Mouse (Mus musculus): Measurements from ENCODE around the gene Gfpt2.

Gfpt2 gene

DNA sequence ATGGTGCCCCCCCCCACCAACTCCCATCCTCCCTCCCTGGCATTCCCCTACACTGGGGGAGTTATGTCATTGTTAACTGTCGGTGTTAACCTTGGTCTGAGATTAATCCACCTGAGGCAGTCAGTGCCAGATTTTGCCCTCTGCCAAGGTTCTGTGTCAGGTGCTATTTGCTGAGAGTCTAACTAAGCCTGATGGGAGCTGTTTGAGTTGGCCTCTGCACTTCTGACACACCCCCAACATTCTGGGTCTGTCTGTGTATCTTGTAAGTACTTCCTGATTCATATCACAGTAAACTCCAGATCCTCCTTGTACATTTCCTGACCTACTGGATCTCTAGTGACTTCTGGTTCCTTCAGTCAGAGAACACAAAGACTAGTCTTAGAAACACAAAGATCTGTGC is 46.7 kb downstream of the Gfpt2 start:
- DNase-seq (ENCODE audit: low spot score), result peak; percentile 50

DNA sequence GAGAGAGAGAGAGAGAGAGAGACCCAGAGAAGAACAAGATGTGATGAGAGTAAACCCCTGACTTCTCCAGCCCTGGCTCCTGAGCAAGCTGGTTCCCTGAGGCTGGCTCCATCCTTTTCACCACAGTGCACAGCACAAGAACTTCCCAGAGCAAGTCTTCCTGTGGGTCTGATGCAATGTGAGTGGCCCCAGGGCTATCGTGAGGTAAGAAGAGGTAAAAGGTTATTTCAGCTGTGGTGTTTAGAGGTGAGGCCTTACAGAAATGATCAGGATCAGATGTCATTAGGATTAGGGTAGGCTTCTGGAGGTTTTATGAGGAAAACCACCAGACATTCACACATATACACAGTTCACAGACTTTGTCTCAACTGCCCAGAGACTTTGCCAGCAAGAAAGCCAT is 47.9 kb downstream of the Gfpt2 start:
- no peak for DNase-seq (ENCODE audit: low spot score)

DNA sequence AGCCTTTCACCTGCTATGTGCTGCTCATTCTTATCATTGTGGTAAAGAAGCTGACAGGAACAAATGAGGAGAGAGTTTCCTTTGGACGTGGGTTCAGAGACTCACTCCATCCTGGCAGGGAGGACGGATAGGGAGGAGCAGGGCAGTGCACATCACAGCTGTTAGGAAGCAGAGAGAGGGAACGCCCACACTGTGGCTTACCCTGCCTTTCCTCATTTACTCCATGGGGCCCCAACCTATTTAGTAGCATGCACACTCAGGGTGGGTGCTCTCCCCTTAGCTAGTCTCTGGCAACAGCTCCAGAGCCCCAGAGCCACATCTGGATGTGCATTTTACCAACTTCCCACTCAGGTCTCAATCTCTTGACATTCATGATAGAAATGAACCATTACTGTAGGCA is 48.7 kb downstream of the Gfpt2 start:
- DNase-seq (ENCODE audit: low spot score), result no peak

DNA sequence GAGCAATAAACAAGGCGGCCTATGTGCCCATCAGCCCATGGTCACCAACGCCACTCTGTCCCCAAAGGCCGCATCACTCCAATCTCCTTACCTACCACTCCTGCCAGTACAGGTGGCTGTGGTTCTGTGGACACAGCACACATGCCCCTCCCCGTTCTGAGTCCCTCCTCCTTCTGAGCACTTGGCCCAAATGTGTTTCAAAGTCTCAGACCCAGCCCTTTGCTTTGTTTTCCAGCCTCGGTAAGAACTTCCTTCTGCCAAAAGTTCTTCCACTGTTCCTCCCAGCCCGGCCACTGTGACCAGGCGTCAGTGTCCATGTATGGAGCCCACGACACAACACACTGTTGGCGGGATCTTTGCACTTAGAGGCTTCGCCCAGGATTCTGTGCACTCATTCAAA is 50.3 kb downstream of the Gfpt2 start:
- no peak for DNase-seq (ENCODE audit: low spot score)

DNA sequence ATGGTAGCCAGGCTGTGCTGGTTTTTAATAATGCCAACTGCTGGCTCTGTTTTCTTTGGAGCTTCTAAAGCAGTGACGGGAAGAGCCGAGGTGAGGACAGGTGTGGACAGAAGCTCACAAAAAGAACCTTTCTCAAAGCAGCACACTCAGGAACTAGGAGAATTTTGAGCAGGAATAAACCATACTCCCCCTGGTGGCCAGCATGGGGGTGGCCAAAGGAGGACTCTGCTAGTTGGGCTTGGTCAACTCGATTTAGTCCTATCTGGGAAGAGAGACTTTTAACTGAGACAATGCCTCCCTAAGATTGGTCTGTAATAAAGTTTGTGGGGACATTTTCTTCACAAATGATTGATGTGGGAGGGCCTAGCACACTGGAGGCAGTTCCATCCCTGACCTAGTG is 51.0 kb downstream of the Gfpt2 start:
- DNase-seq (ENCODE audit: low spot score), result peak; percentile 75

DNA sequence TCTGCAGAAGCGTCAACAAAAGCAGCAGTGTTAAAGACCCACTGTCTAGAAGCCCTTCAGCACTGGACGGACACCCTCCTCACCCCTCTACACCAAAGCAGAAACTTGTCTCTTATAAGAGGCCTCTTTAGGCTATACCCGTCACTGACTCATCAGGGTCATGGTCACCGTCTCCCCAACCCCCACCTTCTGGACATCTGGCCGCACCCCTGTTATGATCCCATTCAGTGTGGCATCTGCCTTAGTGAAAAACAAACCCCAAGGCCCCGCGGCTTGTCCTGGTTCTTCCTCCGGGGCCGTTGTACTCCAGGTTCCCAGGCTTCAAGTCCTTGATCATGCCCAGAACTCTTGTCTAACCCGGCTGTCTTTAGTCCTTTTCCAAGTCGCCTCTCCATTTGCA is 52.0 kb downstream of the Gfpt2 start:
- DNase-seq (ENCODE audit: low spot score), result no peak

DNA sequence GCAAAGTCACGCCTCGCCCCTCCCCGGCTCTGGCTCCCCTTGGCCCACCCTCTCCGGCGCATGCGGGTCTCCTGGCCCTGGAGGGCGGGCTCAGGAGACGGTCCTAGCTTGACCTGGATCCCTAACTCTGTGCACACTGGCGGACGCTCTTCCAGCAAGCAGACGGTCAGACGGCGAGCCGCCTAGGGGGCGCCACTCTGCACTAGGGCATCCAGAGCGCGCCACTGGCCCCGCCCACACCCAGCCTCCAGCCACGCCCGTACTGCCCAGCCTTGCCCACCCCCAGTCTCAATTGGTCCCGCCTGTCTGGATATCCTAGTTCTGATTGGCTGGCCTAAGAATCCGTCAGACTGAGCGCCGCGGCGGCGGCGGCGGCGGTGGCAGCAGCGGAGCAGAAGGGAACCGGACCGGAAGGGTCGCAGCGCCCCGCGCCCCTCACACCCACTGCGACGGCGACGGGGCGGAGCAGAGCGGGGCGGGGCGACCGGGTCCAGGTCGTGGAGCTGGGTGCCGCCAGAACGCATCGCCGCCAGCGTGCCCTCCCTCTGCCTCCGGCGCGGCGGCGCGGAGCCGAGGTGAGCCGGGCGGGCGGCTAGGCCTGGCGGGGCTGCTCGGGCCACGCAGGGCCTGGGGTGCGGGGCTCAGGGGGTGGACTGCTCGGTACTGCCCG is 52.6 kb downstream of the Gfpt2 start, which contains the start of gene Mapk9:
Gene Mapk9, plus strand, starts transcription at position 351 of the 670 bp plus-strand sequence.
- peak; percentile 98 for DNase-seq (ENCODE audit: low spot score)

DNA sequence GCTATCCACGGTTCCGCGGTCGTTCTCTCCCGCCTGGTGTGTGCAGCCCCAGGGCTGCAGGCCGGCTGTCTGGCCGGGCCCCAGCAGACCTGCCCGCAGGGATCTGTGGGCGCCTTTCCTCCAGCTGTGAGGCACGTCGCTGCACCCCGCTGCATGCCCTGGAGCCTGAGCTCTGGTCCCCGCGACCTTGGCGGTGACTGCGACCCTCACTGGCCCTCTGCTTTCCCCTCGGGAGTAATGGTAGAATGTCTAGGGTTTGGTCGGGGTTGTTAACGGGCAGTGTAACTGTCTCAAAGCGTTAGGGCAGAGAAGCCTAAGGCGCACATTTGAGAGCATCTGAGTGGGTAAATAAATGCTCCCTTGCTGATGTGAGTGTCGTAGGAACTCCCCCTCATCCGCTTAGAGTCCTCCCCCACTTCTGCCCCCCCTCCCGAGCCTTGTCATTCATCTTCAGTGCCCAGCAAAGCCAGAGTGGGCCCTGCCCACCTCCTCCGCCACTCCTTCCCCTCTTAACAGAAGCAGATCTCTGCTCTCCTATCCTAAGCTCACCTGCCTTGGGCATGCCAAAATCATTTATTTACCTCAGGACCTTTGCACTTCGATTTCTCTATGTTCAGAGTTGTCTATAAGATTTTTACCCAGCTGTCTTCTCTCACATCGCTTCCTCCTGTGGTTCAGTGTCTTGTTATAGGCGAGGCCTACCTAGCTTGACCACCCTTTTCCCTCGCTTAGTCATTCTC is 53.3 kb downstream of the Gfpt2 start:
- peak; percentile 22 for DNase-seq (ENCODE audit: low spot score)

DNA sequence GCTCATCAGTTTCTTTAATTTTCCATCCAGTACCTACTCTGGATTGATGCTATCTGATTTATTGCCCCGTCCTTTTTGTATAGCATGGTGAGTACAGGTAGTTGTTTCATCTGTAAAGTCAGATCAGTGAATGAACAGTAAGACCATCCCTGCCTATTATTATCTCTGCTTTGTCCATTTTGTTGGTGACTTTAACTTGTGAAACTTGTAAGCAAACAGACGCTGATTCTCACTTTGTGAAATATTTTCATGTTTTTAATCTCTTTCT is 53.8 kb downstream of the Gfpt2 start:
- no peak for DNase-seq (ENCODE audit: low spot score)

DNA sequence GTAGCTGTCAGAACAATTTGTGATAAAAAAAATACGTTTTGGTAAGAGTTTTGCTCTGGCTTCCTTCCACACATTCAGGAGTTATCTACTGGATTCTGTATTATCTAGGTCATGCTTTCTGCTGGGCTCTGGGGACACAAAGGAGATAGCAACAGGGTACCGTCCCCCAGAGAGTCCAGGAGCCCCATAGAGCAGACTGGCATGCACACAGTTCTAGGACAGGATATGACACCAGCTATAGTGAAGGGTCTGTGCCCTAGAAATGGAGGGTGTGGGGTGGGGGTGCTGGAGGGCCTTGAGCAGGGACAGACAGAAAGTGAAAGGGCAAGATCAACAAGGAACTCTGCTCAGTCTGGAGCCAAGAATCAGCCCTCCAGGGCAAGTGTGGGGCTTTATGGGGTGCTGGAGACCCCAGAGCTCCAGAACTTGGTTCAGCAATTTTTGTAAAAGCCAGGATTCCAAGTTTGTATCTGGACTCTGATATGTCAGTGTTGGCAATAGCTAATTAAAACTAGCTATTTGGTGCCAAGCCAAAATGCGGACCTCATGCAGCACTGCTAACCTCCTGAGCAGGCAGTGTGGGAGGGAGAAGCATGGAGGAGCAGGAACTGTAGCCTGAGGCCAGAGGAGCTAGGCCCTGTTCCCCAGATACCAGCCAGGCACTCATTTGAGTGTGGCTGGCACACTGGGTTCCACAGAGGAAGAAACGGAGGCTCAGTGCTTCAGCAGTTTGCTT is 54.3 kb downstream of the Gfpt2 start:
- DNase-seq (ENCODE audit: low spot score), result no peak

DNA sequence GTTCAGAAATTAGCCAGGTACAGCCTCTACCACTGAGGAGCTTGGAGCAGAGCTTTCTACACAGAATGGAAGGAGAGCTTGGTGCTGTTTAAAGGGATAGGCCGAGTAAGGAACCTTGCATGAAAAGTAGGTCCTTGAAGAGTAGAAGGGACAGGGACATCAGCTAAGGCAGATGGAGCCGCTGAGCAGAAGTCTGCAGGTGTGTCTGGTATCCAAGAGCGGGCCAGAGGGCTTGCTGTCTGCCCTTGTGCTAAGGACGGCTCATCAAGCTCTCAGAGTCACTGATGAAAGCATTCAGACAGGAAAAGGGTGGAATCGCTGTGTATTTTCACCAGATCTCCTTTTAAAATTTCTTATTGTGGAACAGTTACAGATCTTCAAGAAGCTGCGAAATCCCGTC is 56.4 kb downstream of the Gfpt2 start:
- DNase-seq (ENCODE audit: low spot score), result no peak

DNA sequence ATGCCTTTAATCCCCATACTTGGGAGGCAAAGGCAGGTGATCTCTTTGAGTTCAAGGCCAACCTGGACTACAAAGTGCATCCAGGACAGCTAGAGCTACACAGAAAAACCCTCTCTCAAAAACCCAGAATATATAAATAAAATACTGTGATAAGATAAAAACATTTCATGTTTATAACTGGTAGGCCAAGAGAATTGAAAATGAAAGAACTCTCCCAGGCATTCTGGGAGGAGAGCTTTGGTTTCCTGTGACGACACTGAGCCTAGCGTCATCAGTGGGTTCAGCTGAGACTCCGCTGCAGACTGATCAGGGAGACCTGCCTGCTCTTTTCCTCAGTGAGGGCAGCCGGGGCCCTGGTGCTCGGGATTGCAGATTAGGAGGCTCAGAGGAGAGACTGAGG is 61.2 kb downstream of the Gfpt2 start:
- no peak for DNase-seq (ENCODE audit: low spot score)

DNA sequence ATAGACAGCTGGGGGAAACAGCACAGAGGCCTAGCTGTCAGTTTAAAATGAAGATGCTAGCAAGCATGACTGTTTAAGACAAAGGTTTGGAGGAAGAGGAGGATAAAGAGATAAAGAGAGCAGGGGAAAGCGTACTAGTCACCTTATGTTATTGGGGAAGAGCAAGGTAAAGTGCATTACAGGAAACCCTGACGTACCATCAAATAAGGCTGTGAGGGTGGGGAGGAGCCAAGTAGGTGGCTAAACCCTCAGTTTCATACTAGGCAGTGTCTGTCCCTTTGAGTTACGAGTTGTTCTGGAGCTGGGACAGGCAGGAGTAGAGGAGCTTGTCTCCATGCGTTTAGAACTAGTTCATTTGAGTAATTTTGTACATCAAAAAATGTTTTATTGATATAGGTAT is 67.2 kb downstream of the Gfpt2 start:
- DNase-seq (ENCODE audit: low spot score), result no peak

DNA sequence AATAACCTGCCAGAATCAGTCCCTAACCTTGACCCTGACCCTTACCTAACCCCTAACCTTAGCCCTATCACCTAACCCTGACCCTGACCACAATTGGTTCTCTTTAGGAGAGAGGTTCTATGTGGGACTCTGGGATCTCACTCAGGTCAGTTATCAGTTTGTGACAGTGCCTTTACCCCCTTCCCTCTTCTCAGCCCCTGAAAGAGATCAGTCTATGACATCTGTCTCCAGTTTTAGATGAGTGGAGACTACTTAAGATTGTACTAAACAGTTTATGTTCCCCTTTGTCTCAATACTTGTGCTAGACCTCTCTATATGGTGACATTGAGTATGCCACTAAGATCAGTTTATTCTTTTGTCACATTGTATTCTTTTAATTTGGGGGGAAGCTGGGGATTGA is 69.9 kb downstream of the Gfpt2 start:
- DNase-seq (ENCODE audit: low spot score), result no peak

DNA sequence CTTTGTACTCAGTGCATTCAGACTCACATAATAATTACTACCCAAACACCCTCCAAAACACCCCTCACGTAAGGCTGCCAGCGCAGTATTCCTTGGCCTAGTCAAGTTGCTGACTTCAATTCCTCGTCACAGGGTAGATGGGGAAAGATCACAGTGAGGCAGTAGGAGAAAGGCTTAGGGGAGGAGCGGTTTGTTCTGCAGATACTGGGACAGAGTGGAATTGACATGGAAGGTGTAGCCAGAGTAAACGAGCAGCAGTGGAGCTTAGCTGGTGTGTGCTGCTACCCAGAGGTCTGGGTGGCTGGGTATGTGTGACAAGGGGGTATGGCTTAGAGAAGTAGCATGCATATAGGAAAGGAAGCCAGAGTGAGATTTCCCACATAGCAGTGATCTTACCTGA is 73.3 kb downstream of the Gfpt2 start:
- DNase-seq (ENCODE audit: low spot score), result no peak

DNA sequence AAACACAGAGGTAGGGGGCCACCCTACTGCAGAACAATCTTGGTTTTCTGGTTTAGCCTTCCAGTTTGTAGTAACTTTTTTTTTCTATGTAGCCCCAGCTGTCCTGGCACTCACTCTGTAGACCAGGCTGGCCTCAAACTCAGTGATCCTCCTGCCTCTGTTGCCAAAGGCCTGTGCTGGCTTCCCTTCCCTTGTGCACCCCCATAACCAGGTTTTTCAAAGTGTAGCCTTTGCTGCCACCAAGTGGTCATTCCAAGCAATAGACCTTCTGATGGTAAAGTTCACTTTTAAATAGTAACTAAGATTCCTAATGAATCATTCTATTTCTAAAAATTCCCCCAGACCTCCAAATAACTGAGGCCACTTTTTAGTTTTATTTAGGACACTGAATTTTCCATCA is 75.8 kb downstream of the Gfpt2 start:
- peak; percentile 55 for DNase-seq (ENCODE audit: low spot score)

DNA sequence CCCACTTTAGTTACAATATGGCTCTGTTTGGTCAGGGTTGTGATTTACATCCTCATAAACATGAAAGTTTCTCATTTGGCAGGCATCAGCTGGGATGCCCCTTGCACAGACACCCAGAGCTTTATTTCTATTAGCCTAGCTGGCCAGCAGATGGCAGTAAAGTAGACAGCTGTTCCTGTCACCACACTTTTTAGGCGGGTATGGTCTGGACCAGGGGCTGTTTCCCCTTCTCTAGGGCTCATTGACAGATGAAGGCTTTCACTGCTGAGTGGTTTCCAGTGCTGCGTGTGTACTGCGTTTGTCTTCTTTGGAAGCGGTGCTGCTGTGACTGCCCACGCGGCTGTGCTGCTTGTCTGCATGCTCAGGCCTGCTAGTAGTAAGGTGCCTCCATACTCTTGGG is 77.9 kb downstream of the Gfpt2 start:
- peak; percentile 17 for DNase-seq (ENCODE audit: low spot score)

DNA sequence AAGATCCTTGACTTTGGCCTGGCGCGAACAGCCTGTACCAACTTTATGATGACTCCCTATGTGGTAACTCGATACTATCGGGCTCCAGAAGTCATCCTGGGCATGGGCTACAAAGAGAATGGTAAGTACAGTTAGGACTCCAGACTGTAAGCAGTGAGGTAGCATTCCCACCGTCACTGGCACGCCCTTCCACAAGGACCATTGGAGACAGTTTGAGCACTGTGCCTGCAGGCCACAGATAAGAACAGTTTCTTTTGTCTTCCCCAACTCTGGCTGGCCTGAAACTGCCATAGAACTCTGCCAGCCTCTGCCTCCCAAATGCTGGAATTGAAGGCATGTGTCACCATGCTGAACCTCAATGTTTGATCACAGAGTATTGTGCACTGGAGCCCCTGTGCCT is 78.8 kb downstream of the Gfpt2 start:
- DNase-seq (ENCODE audit: low spot score), result no peak

DNA sequence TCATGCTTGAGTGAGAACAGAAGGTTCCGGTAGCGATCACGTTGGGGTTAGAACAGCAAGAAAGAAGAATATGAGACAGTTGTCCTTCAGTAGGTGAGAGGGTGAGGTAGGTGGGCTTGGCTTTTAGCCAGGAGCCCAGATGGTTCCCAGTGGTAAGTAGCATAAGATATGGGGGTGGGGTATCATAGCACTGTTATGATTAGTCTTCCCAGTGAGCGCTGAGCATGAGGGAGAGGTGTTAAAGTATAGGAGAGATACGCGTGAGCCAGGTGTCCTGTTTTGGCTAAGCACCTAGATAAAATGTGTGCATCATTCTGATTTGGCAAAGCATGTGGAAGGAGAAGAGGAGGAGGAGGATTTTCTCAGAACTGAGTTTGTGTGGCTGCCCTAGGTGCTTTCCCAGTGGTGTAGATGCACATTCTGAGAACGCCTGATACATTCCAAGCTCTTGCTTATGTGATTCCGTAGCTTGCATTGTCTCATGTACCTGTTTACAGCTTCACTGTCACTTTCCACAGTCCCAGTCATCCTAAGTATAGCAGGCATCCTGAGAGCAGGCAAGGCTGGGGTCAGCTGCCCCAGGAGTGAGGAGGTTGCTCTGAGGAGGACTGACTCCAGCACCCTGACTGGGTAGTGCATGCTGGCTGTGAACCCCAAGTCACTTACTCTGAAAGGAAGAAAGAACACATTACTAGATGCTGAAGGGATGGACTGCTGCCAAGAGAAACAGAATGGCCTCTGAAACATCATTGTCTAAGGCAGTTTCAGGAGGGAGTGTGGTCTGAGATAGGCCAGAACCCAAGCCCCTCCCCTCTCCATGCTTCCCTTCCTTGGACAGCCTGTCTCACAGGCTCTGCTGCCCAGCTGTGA is 83.2 kb downstream of the Gfpt2 start:
- peak; percentile 30 for DNase-seq (ENCODE audit: low spot score)

DNA sequence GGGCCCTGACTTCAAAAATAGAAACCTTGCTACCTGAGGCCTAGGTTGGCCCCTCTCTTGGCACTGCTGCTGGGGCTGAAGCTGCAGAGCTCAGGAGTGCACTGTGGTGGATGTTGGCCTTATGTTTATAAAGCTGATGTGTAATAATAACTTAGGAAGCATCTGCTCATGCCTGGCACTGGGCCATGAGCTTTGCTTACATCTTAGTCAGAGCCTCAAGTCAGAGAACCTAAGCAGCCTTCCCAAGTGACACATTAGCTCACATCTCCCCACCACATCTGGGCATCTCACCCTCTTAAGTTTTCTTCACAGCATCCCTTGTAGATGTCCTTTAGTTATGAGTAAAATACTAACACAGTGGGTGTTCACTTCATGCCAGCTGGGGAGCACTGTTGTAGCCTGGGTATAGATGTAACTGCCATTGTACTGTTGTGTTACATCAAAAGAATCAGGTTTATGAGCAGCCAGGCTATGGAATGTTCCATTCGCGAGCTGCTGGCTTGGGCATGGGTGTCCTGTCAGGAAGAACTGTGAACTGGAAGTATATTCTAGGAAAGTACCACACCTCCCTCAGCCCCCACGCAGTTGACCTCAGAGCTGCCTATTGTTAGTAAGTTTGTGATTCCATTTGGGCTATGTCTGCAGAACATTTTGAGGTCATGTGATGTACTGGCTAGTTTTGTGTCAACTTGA is 86.1 kb downstream of the Gfpt2 start:
- DNase-seq (ENCODE audit: low spot score), result peak; percentile 49

DNA sequence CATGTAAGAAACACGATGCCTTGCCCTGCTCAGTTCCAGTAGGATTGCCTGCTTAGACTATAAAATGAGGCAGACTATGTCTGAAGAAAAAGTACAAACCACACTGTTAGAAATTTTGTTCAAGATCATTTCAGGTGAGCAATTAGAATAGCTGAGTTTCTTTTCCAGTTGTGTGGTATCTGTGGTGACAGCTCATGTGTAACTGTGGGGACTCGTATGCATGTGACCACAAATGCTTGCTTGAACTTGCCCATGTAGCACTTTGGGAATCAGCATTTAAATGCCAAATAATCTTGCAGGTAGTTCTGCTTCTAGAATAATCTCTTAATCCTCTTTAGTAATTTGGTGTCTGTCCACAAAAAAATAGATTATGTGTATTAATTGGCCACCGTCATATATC is 89.4 kb downstream of the Gfpt2 start:
- DNase-seq (ENCODE audit: low spot score), result no peak

All from lung, postnatal 25 days (tissue).